Mouse (Mus musculus): ENCODE data around the gene H2-K1. TPM values are rescaled to one million over a fixed set of nuclear protein-coding genes. Genes with fewer than 3 reads are reported as not detected.
"Not testable (repeated sequence)": the region's sequence is repeated elsewhere in the genome, so short reads cannot be mapped to it uniquely, and the experiment has no call there.

The H2-K1 gene
- polyA plus RNA-seq, 1 experiment = not detected

DNA sequence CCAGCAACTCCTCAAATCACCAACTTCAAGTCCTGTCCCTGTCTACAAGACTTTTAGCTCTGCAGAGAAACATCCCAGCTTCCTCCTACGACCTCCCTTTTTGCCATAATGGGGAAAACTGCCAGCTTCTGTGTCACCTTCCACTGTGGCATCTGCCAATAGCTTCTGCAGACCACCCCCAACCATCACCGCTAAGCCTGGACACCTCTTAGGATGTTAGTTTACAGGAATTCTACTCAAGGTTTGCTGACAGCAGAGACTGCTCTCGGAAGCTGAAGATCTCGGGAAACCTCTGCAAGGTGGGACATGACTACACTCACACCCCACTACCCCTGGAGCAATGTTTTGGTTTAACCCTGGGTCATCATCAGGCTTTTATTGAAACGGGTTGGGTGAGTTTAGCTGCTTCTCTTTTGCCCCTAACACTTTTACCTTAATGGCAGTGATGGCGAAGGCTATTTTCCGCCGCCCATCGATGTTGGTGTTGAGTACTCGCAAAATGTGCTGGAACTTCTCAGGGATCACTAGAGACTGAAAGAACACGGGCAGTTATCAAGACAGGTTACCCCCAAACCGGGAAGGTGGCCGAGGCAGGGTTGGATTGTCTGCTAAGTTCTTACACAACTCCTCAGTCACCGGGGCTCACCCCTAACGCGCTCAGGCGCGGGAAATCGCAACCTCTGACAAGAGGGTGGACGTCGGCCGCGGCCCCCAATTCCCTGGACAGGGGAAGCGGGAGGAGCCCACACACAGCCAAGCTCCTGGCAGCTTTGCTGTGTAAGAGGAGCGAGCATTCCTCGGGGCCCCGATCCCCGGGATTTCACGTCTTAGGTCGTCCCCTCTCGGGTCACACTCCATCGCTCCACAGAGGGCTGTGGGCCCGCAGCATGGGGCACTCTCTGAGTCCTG is 45.2 kb downstream of the H2-K1 start:
- Histone ChIP-seq H3K4me3 (ENCODE audit: insufficient read depth, low read depth, low read length) (peak overlapping the region; percentile 83), H3K27ac (ENCODE audit: insufficient read depth, low read depth, low read length) (peak overlapping the region; percentile 30; the same call in 1 of the 2 replicates), H3K4me1 (ENCODE audit: control insufficient read depth, insufficient read depth, low read length) (peaks cover 29% of the 10 kb centered on the region)
- no peak for TF ChIP-seq POLR2A (IDR thresholded peaks at IDR 0.05; ENCODE audit: insufficient read depth, low read depth, low read length)
- no peak for TF ChIP-seq CTCF (IDR thresholded peaks at IDR 0.05; ENCODE audit: insufficient read depth, low read depth, low read length)
- WGBS = under 1% methylated on average over 33 of the region's 33 CpGs

DNA sequence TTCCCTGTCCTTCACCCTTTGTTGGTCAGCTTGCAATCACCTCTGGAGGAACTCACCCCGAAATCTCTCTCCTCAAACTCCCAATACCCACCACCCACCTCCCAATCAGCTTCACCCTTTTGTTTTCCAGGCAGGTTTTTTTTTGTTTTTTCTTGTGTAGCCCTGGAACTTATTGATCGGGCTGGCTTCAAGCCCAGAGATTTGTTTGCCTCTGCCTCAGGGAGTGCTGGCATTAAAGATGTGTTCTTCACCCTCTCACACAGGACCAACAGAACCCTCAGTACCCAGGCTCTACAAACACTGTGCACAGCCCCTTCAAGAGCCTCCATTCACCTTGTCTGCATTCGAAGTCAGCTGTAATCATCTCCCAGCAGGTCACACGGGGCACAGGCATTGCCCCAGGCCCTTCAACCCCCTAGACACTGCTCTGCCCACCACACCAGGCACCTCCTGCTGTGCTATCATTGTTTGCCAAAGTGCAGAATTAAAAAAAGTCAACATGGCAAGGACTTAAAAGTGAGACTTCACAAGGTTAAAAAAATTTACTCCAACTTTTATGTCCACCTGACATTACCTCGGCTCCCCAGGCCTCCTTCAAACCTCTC is 46.1 kb downstream of the H2-K1 start:
- H3K4me1 ChIP-seq (ENCODE audit: control insufficient read depth, insufficient read depth, low read length) = peaks cover 36% of the 10 kb centered on the region
- TF ChIP-seq POLR2A (IDR thresholded peaks at IDR 0.05; ENCODE audit: insufficient read depth, low read depth, low read length) (no peak), CTCF (IDR thresholded peaks at IDR 0.05; ENCODE audit: insufficient read depth, low read depth, low read length) (no peak)
- no peak overlapping the region for H3K27ac ChIP-seq (ENCODE audit: insufficient read depth, low read depth, low read length)
- no peak overlapping the region; the same call in 1 of the 2 replicates for H3K4me3 ChIP-seq (ENCODE audit: insufficient read depth, low read depth, low read length)
- WGBS = 27% methylated on average over 5 of the region's 5 CpGs

DNA sequence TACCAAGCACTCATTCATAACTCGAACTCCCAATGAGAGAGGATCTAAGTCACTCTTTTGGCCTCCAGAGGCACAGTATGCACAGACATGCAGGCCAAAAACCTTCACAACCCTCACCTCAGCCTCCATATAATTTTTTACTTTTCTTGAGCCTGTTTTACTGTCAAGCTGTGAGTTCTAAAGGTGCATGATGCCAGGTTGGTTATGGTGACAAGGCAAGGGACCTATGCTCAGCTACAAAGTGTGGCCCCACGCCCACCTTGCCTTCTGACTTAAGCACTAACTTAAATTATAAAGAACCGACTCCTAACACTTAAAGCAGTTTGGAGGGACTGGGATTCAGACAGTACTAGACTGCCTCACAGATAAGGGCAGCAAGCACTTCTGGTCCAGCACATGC is 46.8 kb downstream of the H2-K1 start:
- WGBS = 81% methylated on average over 3 of the region's 3 CpGs
- Histone ChIP-seq H3K4me3 (ENCODE audit: insufficient read depth, low read depth, low read length) (no peak overlapping the region), H3K27ac (ENCODE audit: insufficient read depth, low read depth, low read length) (no peak overlapping the region), H3K4me1 (ENCODE audit: control insufficient read depth, insufficient read depth, low read length) (peaks cover 39% of the 10 kb centered on the region)
- TF ChIP-seq POLR2A (IDR thresholded peaks at IDR 0.05; ENCODE audit: insufficient read depth, low read depth, low read length) (no peak), CTCF (IDR thresholded peaks at IDR 0.05; ENCODE audit: insufficient read depth, low read depth, low read length) (no peak)

DNA sequence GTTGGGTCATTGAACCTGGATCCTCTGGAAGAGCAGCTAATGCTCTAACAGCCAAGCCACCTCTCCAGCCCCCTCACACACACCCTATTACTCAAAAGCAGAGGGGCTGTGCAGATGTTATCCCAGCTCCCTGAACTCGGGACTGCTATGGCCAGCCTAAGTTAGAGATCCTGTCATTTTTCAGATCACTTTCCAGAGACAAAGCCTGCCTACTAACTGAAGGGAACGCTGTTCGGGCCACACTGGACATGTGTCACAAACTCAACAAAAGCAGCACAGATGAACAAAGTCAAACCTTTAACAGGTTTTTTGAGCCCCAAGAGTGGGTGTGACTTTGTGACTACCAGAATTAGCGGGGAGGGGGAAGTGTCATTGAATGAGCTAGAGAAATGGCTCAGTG is 47.3 kb downstream of the H2-K1 start:
- peaks cover 38% of the 10 kb centered on the region for H3K4me1 ChIP-seq (ENCODE audit: control insufficient read depth, insufficient read depth, low read length)
- 80% methylated on average over 4 of the region's 4 CpGs for WGBS
- no peak overlapping the region for H3K4me3 ChIP-seq (ENCODE audit: insufficient read depth, low read depth, low read length)
- no peak overlapping the region for H3K27ac ChIP-seq (ENCODE audit: insufficient read depth, low read depth, low read length)
- TF ChIP-seq POLR2A (IDR thresholded peaks at IDR 0.05; ENCODE audit: insufficient read depth, low read depth, low read length) = no peak
- no peak for TF ChIP-seq CTCF (IDR thresholded peaks at IDR 0.05; ENCODE audit: insufficient read depth, low read depth, low read length)

DNA sequence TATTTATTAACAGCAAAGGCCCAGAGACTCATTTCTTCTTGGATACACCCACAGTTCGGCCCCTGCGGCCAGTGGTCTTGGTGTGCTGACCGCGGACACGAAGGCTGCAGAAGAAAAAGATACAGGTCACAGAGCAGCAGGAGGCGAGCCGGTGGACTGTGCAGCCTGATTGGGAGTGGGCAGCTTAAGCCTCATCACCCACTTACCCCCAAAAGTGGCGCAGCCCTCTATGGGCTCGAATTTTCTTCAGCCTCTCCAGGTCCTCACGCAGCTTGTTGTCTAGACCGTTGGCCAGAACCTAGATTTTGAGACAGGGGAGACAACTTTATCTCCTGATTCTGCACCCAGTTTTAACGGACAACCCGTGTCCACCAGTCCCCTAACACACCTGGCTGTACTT is 48.1 kb downstream of the H2-K1 start:
- 76% methylated on average over 13 of the region's 13 CpGs for WGBS
- H3K4me3 ChIP-seq (ENCODE audit: insufficient read depth, low read depth, low read length); H3K27ac ChIP-seq (ENCODE audit: insufficient read depth, low read depth, low read length): not testable (repeated sequence)
- H3K4me1 ChIP-seq (ENCODE audit: control insufficient read depth, insufficient read depth, low read length) = peaks cover 35% of the 10 kb centered on the region

DNA sequence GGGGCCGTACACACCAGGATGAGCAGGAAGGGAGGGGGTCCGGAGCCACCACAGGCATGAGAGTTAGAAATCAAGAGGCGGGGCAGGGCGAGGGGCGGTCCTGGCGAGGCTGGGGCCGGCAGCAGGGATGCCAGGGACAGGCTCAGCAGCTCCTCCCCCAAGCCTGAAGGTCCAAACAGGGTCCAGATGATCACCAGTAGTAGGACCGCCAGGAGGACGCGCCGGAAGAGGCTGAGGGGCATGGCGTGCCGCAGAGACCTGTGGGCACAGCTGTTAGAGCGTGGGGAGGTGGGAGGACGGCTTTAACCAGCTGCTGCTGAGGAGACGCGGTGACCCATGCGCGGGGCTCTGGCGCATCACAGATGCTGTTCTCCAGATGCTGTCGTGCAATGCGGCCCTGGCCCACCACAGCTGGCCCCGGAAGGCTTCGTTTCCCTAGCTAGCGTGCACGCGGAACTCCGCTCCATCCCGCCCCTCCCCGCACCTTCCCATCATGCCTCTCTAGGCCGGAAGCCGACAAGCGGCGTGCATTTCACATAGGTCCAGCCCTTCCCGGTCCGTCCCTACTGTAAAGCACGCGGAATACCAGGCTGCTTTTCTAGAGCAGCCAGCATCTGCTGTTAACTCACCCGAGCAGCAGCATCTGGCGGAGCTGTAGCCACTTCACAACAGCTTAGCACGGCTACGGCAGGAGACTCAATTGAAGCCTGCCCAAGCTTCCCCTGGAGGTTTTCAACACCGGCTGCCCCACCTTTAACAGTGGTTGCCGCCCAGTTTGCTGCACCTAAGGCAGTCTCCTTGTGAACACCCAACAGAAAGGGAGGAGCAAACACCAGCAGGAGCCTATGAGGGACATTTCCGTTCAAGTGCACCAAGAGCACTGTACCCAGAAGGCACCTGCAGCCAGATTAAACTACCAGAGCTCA is 48.9 kb downstream of the H2-K1 start, which contains the start of gene B3galt4:
Gene B3galt4, minus strand, starts transcription at position 468 of the 926 bp plus-strand sequence.
- no peak for TF ChIP-seq CTCF (IDR thresholded peaks at IDR 0.05; ENCODE audit: insufficient read depth, low read depth, low read length)
- TF ChIP-seq POLR2A (IDR thresholded peaks at IDR 0.05; ENCODE audit: insufficient read depth, low read depth, low read length) = peak; percentile 72
- peaks cover 35% of the 10 kb centered on the region for H3K4me1 ChIP-seq (ENCODE audit: control insufficient read depth, insufficient read depth, low read length)
- under 1% methylated on average over 41 of the region's 45 CpGs for WGBS
- H3K27ac ChIP-seq (ENCODE audit: insufficient read depth, low read depth, low read length) = peak within 1 kb of the TSS; percentile 76
- H3K4me3 ChIP-seq (ENCODE audit: insufficient read depth, low read depth, low read length) = peak within 1 kb of the TSS; percentile 72

DNA sequence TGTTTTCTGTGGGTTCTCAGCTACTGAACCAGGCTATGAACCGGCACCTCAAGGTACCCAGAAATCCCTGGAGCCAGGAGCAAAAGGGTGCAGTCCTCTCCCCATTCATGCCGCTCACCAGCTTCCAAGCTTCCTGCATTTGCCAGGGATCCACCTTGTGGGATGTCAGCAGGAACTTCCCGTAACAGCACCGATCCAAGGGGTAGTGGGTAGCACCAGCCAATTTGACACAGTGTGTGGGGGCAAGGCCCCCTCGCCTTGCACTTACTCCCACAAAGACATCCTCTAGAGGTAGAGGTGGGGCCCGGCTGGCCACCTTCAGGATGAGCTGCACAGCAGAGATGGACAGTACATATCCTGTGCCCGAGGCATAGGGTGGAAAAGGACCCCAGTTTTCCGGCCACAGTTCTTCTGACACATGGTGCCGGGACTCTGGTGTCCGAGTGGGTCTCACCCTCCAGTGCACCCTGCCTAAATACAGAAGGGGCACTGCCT is 50.0 kb downstream of the H2-K1 start:
- WGBS = 63% methylated on average over 10 of the region's 10 CpGs
- Histone ChIP-seq H3K27ac (ENCODE audit: insufficient read depth, low read depth, low read length) (no peak overlapping the region), H3K4me1 (ENCODE audit: control insufficient read depth, insufficient read depth, low read length) (peaks cover 35% of the 10 kb centered on the region), H3K4me3 (ENCODE audit: insufficient read depth, low read depth, low read length) (peak overlapping the region; percentile 72)
- no peak for TF ChIP-seq CTCF (IDR thresholded peaks at IDR 0.05; ENCODE audit: insufficient read depth, low read depth, low read length)
- TF ChIP-seq POLR2A (IDR thresholded peaks at IDR 0.05; ENCODE audit: insufficient read depth, low read depth, low read length) = no peak

DNA sequence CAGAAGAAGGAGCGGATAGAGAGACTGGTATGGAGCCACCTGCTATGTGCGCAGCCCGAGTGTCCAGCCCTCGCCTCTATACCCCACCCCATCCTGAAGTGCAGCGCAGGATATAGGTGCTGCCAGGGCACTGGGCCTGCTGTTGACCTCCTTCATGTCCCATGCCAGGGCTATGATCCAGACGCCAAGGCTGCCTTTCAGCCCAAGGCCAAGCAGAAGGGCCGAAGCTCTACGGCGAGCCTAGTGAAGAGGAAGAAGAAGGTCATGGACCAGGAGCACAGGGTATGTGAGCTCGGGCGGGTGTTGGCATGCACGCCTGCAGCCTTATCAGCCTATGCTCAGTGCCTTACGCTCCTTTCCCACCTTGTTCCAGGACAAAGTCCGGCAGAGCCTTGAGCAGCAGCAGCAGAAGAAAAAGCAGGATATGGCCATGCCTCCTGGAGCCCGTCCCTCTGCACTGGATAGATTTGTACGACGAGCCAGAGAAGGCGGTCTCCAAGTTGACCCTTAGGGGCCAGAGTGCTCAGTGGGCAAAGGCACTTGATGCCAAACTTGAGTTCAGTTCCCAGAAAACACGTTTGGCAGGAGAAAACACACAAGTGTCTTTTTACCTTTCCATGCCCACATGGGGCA is 51.1 kb downstream of the H2-K1 start:
- no peak overlapping the region for H3K4me3 ChIP-seq (ENCODE audit: insufficient read depth, low read depth, low read length)
- H3K27ac ChIP-seq (ENCODE audit: insufficient read depth, low read depth, low read length) = no peak overlapping the region
- TF ChIP-seq CTCF (IDR thresholded peaks at IDR 0.05; ENCODE audit: insufficient read depth, low read depth, low read length) = no peak
- peaks cover 27% of the 10 kb centered on the region for H3K4me1 ChIP-seq (ENCODE audit: control insufficient read depth, insufficient read depth, low read length)
- 91% methylated on average over 19 of the region's 19 CpGs for WGBS
